Mouse (Mus musculus) C2C12 (cell line): ENCODE measurements around the gene Gm17606.

Experiments used
- CTCF ChIP-seq: IDR thresholded peaks from one replicate; pipeline ENCODE4 v1.5.1; 2011; ENCODE audit not compliant: control insufficient read depth, insufficient read depth, insufficient read length
- MAX ChIP-seq: IDR thresholded peaks from one replicate; pipeline ENCODE4 v1.6.1; 2011; ENCODE audit warnings: mild to moderate bottlenecking, control low read depth
- MYOD1 ChIP-seq: IDR thresholded peaks from one replicate; pipeline ENCODE4 v1.6.1; 2011; ENCODE audit warnings: low read depth; ENCODE audit not compliant: control insufficient read depth, insufficient read length

DNA sequence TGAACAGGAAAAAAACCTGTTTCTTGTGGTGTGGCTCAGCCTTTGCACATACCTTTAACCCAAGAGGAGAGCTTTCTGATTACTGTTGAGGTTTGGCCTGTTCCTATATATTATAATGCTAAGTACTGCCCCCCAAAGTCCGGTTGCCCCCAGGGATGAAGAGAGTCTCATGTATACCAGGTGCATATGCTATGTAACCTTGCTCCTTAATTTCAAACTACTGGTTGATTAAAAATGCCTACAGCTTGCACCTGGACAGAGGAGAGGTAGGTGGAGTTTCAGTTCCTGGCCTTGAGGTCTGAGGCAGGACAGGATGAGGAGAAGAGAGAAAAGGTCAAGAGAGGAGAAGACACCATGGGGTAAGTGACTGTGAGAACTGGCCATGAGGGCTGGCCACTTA lies 19.6 kb upstream of the Gm17606 start, which contains the start of gene Psmb11:
- no peak for TF ChIP-seq CTCF
- TF ChIP-seq MYOD1, result no peak
- no peak for TF ChIP-seq MAX
